Mouse (Mus musculus) right cerebral cortex, adult 2 months (tissue): ENCODE measurements around the gene Ptprf.

Source experiments
- DNase-seq, 2 experiments: peaks; one replicate each; pipeline ENCODE4 v3.0.0; 2021 to 2022; ENCODE audit warnings: low spot score in 2 of 2

Ptprf gene

DNA sequence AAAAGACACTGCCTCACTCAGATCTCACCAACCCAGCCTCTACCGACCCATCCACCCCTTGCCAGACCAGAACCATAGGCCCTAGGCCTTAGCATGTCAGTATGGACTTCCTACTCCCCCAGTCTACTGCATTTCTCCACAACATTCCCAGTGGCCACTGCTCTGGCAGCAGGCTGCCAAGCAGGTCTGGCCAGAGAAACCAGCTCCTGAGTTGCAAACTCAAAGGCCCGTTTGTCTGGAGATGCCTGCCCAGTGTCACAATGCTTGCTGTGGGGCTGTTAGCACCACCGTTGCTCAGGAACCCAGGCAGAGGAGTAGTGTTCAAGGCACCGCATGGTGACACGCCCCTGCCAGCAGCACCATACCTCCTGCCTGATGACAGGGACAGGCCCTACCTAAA, 5.0 kb downstream of the Ptprf start:
- no peak for DNase-seq

GRCm38 (mm10) chr4:118282182-118282562, 9.0 kb downstream of the Ptprf start:
- no peak for DNase-seq

DNA sequence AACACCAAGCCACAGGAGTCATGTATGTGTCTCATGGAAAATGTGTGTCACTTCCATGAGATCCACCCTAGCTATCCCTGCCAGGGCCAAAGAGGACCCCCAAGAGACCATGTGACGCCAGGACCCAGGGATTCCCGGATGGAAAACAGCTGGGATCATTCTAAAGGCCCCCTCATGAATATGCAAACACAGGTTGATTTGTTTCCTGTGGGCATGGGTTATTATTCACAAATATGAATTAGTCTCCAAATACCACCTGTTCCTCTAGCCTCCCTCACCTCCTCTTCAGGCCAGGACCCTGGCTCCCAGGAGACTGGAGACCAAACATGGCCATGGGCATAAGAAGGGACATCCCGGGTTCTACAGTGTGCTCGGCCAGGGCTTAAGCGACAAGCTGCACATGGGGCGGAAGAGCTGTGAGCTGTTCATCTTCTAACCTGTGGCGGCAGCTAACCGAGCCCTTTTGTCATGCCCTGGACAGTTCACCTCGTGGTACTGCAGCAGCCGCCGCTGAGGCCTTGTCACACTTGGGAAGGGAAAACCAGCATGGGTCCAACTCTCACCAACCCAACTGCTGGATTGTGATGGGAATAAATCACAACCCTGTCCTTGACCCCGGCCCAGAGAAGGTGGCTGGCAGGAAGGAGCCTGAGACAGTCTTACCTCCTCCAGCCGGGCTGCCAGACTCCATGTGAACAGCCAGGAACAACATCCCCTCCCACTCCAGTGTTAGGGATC, 9.6 kb downstream of the Ptprf start:
- no peak for DNase-seq

GRCm38 (mm10) chr4:118280506-118280905, 10.7 kb downstream of the Ptprf start:
- no peak for DNase-seq

- DNase-seq, result peak; percentile 44 to 73
These were observed 14.5 kb downstream of the Ptprf start for GRCm38 (mm10) chr4:118276520-118277232.

DNA sequence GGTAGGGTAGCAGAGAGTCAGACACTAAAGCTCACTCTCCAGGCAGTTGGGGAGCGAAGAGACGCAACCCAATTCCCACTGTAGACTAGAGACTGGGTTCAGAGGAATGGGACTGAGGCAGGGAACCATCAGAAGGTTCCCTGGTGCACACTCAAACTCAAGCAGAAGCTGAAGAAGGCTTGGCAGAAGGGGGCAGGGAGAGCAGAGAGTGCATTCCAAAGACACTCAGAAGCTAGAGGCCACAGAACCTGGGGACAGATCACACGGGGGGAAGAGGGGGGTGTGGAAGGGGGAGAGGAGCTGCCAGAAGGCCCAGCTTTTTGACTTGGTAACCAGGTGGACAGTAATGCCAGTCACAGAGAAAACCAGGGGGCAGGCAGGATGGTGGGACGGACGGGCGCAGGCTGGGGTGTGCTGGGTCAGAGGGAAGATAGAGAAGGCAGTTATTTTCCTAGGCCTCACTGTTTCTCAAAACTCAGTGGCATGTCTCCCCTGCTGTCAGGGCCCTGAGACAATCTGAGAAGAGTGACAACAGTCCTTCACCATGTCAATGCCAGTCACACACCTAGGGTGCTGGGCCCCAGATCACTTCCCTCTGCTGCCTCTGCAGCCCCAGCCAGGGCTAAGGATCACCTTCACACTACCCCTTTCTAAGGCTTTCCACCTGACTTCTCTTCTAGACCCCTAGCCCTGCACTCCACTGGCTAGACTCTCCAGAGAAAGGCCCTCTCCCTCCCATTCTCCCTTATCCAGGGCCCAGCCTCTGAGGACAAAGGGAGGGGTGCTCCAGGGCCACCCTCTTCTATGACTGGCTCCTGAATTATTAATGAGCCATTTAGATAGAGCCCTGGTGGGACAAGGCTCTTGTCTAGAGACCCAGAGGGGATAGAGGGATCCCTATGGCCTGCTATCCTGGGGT, 15.3 kb downstream of the Ptprf start:
- no peak for DNase-seq

- no peak for DNase-seq
These were observed 16.7 kb downstream of the Ptprf start for GRCm38 (mm10) chr4:118274521-118274920.

GRCm38 (mm10) chr4:118273998-118274397, 17.2 kb downstream of the Ptprf start:
- no peak for DNase-seq

DNA sequence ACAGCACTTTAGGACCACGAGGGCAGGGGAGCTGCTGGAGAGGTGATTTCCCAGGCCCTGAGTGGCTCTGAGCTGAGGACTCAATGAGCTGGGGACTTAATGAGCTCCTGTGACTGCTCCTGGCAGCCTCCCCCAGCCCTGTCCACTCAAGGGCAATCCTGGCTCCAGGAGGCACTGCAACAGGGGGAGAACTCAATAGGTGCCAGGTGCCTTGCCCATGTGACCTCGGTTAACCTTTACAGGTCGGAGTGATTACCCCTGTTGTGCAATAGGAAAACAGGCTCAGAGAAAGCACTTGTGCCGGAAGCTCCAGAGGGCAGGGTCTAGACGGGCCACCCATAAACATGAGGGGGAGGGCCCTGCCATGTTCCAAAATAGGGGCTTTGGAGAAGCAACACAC, 17.7 kb downstream of the Ptprf start:
- DNase-seq, result no peak

GRCm38 (mm10) chr4:118272871-118273270, 18.3 kb downstream of the Ptprf start:
- no peak for DNase-seq

DNA sequence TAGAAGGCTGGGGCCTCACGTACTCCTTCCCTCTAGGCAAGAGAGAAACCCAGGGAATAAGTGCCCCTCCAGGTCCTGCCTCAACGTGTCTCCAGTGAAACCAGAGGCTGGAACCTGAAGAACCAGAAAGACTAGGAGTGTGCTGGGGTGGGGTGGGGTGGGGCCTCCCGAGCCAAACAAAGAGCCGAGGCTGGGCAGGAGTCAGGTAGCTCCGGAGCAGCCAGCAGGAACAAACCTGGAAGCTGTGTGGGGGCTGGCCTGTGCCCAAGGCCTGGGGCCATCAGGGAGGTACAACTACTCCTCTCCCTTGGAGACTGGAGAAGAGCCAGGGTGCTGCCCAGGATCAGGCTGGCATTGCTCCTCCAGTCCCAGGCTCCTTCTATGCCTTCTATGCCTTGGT, 18.9 kb downstream of the Ptprf start:
- no peak for DNase-seq

DNA sequence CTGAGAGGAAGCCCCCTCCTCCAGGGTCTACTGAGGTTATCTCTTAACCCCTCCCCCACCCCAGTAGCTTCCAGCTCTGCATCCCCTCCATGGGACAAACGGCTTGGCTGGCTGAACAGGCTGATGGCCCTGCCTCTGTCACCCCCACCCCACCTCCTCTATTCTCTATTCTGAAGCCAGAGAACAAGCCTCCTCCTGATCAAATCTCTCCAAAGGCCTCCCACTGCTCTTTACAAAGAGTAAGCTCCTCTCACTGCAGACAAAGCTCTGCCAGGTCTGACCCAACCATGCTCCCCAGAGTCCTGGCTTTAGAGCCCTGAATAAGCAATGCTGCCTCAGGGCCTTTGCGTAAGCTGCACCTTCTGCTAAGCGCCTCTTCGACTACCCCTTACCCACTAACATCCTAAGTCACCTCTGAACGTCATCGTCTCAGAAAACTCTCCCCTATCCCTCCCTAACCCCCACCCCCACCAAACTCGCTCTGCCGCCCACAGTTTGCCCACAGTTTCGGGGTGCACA, 19.6 kb downstream of the Ptprf start:
- DNase-seq, result no peak

- no peak for DNase-seq
These were observed 20.5 kb downstream of the Ptprf start for GRCm38 (mm10) chr4:118270706-118271105.

DNA sequence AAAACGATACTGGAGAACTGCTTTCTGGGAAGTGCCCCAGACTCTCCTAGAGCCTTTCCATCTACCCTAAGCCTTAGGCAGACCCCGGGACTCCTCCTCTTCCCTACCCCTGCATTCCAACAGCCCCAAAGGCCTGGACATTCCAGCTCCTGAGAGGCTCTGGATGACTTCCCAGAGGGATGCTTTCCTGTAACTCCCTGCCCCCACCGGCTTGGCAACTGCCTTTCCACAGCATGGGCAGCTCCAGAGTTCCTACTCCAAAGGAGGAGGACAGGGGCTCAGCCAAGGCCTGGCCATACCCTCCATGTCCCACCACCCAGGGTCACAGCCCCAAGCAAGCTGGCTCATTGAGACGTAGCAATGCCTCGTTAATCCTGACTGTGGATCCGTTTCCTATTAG, 21.2 kb downstream of the Ptprf start:
- no peak for DNase-seq

GRCm38 (mm10) chr4:118268429-118269212, 22.6 kb downstream of the Ptprf start:
- no peak for DNase-seq

GRCm38 (mm10) chr4:118265557-118265956, 25.6 kb downstream of the Ptprf start:
- DNase-seq, result peak in 1 of 2 experiments; percentile 54

DNA sequence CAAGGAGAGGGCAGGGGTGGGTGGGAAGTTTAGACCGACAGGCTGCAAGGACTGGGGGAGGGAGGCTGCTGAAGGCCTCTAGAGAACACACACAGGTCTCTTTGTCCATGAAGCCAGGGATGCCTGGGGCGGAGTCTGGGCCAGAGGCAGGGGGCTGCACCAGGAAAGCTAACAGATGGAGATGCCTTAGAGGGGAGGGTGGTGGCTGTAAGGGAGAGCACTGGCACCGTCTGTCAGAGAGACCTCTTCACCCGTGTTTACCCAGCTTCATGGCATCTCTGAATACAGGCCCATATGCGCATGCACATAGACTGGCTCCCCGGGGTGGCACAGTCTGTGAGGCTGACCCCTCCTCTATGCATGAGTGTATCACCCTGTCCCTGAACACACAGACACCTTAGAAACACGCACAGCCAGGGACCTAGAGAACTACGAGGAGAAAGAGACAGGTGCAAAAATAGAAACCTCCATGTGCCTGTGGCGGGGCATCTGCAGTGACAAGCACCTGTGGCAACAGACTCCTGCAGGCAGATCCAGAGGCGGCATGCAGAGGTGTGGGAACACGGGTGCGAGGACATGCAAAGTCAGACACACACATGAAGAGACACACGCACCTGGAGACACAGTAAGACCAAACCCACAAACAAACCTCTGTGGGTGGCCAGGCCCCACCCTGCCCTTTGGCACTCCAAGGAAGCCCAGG, 29.3 kb downstream of the Ptprf start:
- peak in 1 of 2 experiments; percentile 17 for DNase-seq

DNA sequence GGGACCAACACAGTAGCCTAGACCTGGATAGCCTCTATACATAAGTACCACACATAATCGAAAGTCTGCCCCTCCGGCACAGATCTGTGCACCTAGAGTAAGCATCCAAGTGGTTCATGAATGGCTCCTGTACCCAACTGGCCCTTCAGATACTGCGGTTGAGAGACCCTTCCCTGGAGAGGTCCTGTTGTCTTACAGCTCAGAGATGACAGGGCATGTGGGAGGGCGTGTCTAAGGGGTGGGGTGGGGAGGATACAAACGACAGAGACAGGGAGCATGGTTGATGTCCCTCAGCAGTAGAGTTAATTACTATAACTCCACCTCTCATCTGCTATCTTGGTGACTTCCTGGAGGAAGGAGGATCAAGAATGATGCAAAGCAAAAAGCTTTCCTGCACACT, 29.9 kb downstream of the Ptprf start:
- no peak for DNase-seq

DNA sequence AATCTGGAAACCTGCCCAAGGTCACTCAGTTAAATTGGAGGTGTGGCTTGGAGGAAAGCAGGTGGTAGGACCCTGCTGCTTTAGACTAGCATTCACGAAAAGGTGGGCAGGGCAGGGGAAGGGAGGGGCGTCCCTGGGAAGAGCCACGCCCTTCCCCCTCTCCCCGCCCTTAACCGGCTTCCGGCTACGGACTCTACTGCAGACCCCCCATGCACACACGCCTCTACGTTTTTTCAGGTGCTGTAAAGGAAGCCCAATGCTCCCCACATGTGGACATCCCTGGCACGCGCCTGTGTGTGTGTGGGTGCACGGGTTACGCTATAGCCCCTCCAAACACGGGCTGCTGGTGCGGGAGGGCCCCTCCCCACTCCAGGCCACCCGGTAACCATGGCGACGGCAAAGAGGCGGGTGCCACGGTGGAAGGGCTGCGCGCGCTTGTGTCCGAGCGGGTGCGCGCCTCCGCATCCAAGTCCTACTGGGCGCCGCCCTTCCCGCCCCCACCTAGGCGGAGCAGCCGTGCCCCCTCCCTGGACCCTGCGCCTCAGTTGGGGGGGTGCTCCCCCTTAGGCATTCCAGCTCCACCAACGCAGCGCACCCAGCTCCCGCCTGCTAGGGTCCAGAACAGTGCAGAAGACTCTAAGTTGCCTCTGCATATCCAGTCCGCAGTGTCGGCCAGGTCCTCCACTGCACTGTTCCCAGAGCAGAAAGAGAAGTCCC, 30.5 kb downstream of the Ptprf start:
- DNase-seq, result peak; percentile 63
